Mouse (Mus musculus) brown adipose tissue, adult 24 weeks (tissue): ENCODE measurements around the gene Ntrk1. TPM values are rescaled to one million over a fixed set of nuclear protein-coding genes. Genes with fewer than 3 reads are reported as not detected.

ENCODE experiments used
- H3K27ac ChIP-seq: fragments of 200-500 bp; replicated peaks from 2 replicates; pipeline ENCODE4 v1.5.1; 2012; ENCODE audit warnings: low read depth, mild to moderate bottlenecking, low read length
- H3K4me1 ChIP-seq: fragments of 200-500 bp; 2 replicates; pipeline ENCODE4 v1.6.1; 2012; ENCODE audit warnings: low read length, mixed read lengths; ENCODE audit not compliant: control insufficient read depth, insufficient read depth, insufficient read length
- H3K4me3 ChIP-seq: fragments of 200-500 bp; 2 replicates; pipeline ENCODE4 v1.5.1; 2012; ENCODE audit warnings: low read depth, mild to moderate bottlenecking, low read length, moderate library complexity; ENCODE audit not compliant: insufficient read depth
- polyA plus RNA-seq: library from polyadenylated mRNA; stranded (reverse); fragments of >200 nt; gene quantifications from 2 replicates; pipeline ENCODE4 v1.2.4, GENCODE M21; 2012; ENCODE audit not compliant: missing spikeins, insufficient read depth, insufficient read length

Gene Ntrk1
- polyA plus RNA-seq, 1 experiment = not detected

- H3K4me1 ChIP-seq = peaks cover 5% of the 10 kb centered on the region; the same call in 1 of the 2 replicates
- H3K27ac ChIP-seq = peak overlapping the region; percentile 88
- H3K4me3 ChIP-seq = peak overlapping the region; percentile 75
Measured at GRCm38 (mm10) chr3:87768844-87769243, 26.1 kb downstream of the Ntrk1 start.

GRCm38 (mm10) chr3:87768431-87768830 lies 26.5 kb downstream of the Ntrk1 start:
- peak overlapping the region; percentile 75 for H3K4me3 ChIP-seq

GRCm38 (mm10) chr3:87767764-87768163 lies 27.2 kb downstream of the Ntrk1 start:
- Histone ChIP-seq H3K27ac (peak overlapping the region; percentile 88), H3K4me3 (peak overlapping the region; percentile 75), H3K4me1 (peaks cover 8% of the 10 kb centered on the region; the same call in 1 of the 2 replicates)

More at GRCm38 (mm10) chr3:87768431-87768830, 26.5 kb downstream of the Ntrk1 start:
- peaks cover 5% of the 10 kb centered on the region; the same call in 1 of the 2 replicates for H3K4me1 ChIP-seq
- H3K27ac ChIP-seq = peak overlapping the region; percentile 88

GRCm38 (mm10) chr3:87766284-87766667 lies 28.7 kb downstream of the Ntrk1 start:
- Histone ChIP-seq H3K4me1 (peaks cover 8% of the 10 kb centered on the region; the same call in 1 of the 2 replicates), H3K27ac (peak overlapping the region; percentile 62), H3K4me3 (peak overlapping the region; percentile 13)

- Histone ChIP-seq H3K27ac (peak overlapping the region; percentile 88), H3K4me1 (peaks cover 8% of the 10 kb centered on the region; the same call in 1 of the 2 replicates), H3K4me3 (peak overlapping the region; percentile 41)
Measured at GRCm38 (mm10) chr3:87765631-87766283, 29.2 kb downstream of the Ntrk1 start.

- Histone ChIP-seq H3K27ac (peak overlapping the region; percentile 88), H3K4me1 (peaks cover 8% of the 10 kb centered on the region; the same call in 1 of the 2 replicates), H3K4me3 (peak overlapping the region; percentile 41)
Measured at GRCm38 (mm10) chr3:87765091-87765490, 29.9 kb downstream of the Ntrk1 start.

GRCm38 (mm10) chr3:87764506-87764905 lies 30.5 kb downstream of the Ntrk1 start:
- H3K4me1 ChIP-seq = peaks cover 8% of the 10 kb centered on the region; the same call in 1 of the 2 replicates
- peak overlapping the region; percentile 88 for H3K27ac ChIP-seq
- H3K4me3 ChIP-seq = peak overlapping the region; percentile 41

- peak overlapping the region; percentile 41 for H3K4me3 ChIP-seq
- H3K4me1 ChIP-seq = peaks cover 8% of the 10 kb centered on the region; the same call in 1 of the 2 replicates
Measured at GRCm38 (mm10) chr3:87763683-87764289, 31.2 kb downstream of the Ntrk1 start.

GRCm38 (mm10) chr3:87763202-87763601 lies 31.8 kb downstream of the Ntrk1 start:
- Histone ChIP-seq H3K4me1 (peaks cover 8% of the 10 kb centered on the region; the same call in 1 of the 2 replicates), H3K4me3 (peak overlapping the region; percentile 31; the same call in 1 of the 2 replicates), H3K27ac (peak overlapping the region; percentile 82; the same call in 1 of the 2 replicates)

More at GRCm38 (mm10) chr3:87763683-87764289, 31.2 kb downstream of the Ntrk1 start:
- peak overlapping the region; percentile 88 for H3K27ac ChIP-seq

- Histone ChIP-seq H3K27ac (no peak overlapping the region), H3K4me1 (peaks cover 6% of the 10 kb centered on the region; the same call in 1 of the 2 replicates)
Measured at GRCm38 (mm10) chr3:87761408-87762375, 33.3 kb downstream of the Ntrk1 start.

GRCm38 (mm10) chr3:87758641-87759040 lies 36.3 kb downstream of the Ntrk1 start:
- Histone ChIP-seq H3K4me1 (0 out of 2 replicates have a peak, but pooled peaks cover 3% of the 10 kb centered on the region), H3K4me3 (no peak overlapping the region), H3K27ac (no peak overlapping the region)

More at GRCm38 (mm10) chr3:87761408-87762375, 33.3 kb downstream of the Ntrk1 start:
- H3K4me3 ChIP-seq = no peak overlapping the region

- Histone ChIP-seq H3K4me1 (no peaks in the 10 kb centered on the region), H3K27ac (no peak overlapping the region), H3K4me3 (no peak overlapping the region)
Measured at GRCm38 (mm10) chr3:87756488-87756887, 38.5 kb downstream of the Ntrk1 start.

- Histone ChIP-seq H3K4me3 (no peak overlapping the region), H3K4me1 (no peaks in the 10 kb centered on the region), H3K27ac (no peak overlapping the region)
Measured at GRCm38 (mm10) chr3:87755964-87756363, 39.0 kb downstream of the Ntrk1 start.

- H3K4me1 ChIP-seq = no peaks in the 10 kb centered on the region
- H3K27ac ChIP-seq = no peak overlapping the region
- H3K4me3 ChIP-seq = no peak overlapping the region
Measured at GRCm38 (mm10) chr3:87753829-87754228, 41.1 kb downstream of the Ntrk1 start.
